Mouse (Mus musculus) C2C12 (cell line): ENCODE results near the gene Nat8l.

Source experiments
- CEBPB ChIP-seq: IDR thresholded peaks from one replicate; pipeline ENCODE4 v1.6.1; 2011; ENCODE audit warnings: low read depth, mild to moderate bottlenecking, control low read depth, moderate library complexity
- CTCF ChIP-seq: IDR thresholded peaks from one replicate; pipeline ENCODE4 v1.5.1; 2011; ENCODE audit not compliant: control insufficient read depth, insufficient read depth, insufficient read length
- MAX ChIP-seq: IDR thresholded peaks from one replicate; pipeline ENCODE4 v1.6.1; 2011; ENCODE audit warnings: mild to moderate bottlenecking, control low read depth
- MYOD1 ChIP-seq: IDR thresholded peaks from one replicate; pipeline ENCODE4 v1.6.1; 2011; ENCODE audit warnings: low read depth; ENCODE audit not compliant: control insufficient read depth, insufficient read length
- USF1 ChIP-seq: IDR thresholded peaks from one replicate; pipeline ENCODE4 v1.6.1; 2011; ENCODE audit warnings: low read depth, mild to moderate bottlenecking, control low read depth, moderate library complexity

DNA sequence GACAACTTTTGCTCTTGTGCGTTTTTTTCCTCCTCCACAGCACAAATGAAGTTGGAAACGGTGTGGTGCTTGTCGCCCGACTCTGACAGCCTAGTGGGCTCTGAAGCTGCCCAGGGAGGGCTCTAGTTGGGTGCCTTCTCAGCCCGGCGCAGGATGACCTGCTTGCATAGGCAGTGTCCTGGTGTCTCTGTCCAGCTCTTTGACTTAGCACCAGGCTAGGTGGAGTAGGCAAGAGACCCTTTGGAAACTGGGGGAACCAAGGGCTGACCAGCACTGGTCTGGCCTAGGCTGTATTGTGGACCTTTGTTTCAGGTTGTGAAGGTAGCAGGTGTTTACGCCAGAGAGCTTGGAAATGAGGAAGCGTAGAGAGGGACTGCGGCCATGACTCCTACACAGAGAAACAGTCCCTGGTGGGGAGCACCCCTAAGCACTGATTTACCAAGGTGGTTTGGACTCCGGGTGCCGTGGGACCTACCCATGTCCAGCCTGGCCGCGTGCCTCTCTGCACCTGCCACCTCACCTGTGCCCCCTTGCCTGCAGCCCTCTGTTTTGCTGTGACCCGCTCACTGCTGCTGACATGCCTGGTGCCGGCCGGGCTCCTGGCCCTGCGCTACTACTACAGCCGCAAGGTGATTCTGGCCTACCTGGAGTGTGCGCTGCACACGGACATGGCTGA is 2.2 kb downstream of the Nat8l start:
- no peak for TF ChIP-seq CTCF
- TF ChIP-seq MAX = no peak
- TF ChIP-seq CEBPB = no peak
- TF ChIP-seq USF1 = no peak
- no peak for TF ChIP-seq MYOD1
